Mouse (Mus musculus): Measurements from ENCODE around the gene Mt4.

- TF ChIP-seq CTCF (IDR thresholded peaks at IDR 0.05; ENCODE audit: borderline replicate concordance, insufficient read depth, low read length): no peak
- TF ChIP-seq POLR2A (IDR thresholded peaks at IDR 0.05; ENCODE audit: low read depth, low read length): no peak
These were observed 14.1 kb upstream of the Mt4 start for GRCm38 (mm10) chr8:94122711-94123468.
